Mouse (Mus musculus) thymus, postnatal 25 days (tissue): ENCODE results near the gene Fam19a2.

Experiments used
- DNase-seq: peaks from one replicate; pipeline ENCODE4 v3.0.0; 2022

Fam19a2 gene

DNA sequence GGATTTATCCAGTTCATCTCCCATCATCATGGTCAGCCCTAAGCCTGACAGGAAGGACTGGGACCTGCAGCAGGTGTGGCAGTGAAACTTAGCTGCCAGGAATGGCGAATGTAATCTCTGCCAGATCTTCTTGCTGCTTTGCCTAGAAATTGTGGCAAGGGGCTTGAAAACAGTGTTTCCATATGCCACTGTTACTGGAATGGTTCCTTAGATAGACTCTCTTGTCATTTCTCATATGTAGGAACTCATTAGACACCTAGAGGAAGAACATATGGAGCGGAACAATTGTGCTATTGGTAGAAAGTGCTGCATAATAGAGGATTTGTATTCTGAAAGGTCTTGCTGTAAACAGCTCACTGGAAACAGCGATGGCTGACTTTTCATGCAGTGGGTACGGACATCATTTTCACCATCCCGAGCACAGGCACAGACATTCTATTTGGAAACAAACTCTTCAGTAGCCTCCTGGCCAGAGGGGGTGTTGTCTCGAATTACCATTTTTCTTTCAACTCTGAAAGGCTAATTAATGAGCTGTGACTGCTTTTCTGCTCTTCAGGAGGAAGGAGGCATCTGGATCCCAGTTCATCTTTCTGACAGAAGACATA is 488.0 kb downstream of the Fam19a2 start:
- DNase-seq, result no peak

DNA sequence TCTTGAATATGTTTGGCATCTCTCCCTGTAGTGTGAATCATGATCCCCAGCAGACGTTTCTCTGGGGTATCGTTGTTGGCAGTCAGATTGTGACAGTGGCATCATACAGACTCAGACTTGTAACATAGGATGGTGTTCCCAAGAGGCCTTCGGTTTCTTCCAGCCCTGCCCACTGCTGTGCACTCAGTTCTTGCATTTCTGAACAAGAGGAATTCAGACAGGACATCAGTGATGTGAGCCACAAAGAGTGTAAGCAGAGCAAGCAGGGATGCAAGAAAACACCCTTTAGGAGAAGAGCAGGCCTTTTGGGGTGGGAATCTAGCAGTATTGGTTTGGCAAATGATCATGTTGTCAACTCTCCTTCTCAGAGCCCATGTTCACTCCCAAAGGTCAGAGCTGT is 489.0 kb downstream of the Fam19a2 start:
- no peak for DNase-seq

DNA sequence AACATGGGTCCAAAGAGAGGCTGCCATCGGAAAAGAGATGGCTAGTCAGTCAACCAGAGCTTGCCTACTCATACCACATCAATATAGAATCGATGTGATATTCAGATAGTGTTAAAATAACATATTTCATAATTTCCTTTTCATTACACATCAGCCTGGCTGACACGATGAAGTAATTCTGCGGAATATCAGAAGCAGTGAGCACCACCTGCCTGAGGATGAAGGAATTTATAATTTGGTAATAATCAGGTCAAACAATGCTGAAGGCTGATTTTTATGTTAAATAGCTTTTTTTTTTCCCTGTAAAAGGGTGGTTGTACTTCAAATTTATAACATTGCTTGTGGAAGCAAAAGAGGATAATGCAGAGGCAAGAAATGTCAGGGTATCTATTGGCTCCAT is 490.2 kb downstream of the Fam19a2 start:
- DNase-seq, result no peak

DNA sequence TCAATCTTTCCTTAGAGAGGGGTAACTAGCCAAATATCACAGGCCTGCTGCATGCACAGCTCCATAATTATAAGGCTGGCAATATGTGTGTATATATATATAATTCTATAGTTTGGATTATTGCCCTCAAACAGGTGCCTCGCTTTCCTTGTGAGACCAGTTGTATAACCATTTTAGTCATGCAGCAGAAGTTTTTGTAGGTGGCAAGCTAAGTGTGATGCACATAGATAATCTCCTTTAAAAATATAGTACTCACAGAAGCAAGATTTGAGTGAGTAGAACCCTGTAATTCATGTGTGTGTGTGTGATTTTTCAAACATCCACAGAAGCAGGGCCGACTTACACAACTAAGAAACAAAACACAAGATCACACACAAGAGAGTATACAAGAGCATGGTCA is 525.6 kb downstream of the Fam19a2 start:
- DNase-seq, result no peak
